Comparison of ENCODE assay signal across 22 mouse cellular contexts in the genomic region with DNA sequence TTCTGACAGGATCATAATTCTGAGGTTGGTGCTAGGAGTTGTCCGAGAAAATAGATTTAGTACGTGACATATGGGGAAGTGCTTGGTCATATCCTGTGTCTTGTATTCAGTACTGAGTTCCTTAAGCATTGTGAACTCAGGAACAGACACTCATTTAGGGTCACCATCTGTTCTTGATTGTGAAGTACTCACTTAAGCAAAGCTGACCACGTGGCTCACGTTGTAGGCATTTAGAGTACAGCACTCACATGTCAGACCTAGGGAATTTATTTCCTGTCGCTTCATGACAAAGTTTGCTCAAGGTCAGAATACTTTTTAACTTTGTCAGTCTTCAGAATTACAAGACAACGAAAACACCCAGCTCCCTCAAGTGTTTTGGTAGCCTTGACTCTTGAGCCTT. TPM values are rescaled to one million over a fixed set of nuclear protein-coding genes. Genes with fewer than 3 reads are reported as not detected.
DNase-seq lines count a peak whose midpoint lies in the region; ATAC-seq and TF ChIP-seq lines count a peak whose summit lies in the region.
"Had no signal": no experiment of that assay in that cellular context is flagged by ENCODE, and none has a peak within 500 bp of the region (broad histone marks: within the 10 kb centered on the region; RNA-seq: fewer than 3 reads in every experiment).

No protein-coding gene starts in this region.

- no peaks in the 10 kb centered on the region for H3K4me1 ChIP-seq in liver, postnatal 0 days (ENCODE audit: insufficient read depth)
- no peaks in the 10 kb centered on the region for H3K4me1 ChIP-seq in liver, embryonic 11.5 days (replicated peaks; ENCODE audit: control insufficient read depth, insufficient read depth, low read length)
- H3K4me1 ChIP-seq in embryonic facial prominence, embryonic 10.5 days: peaks cover 15% of the 10 kb centered on the region
- peaks cover 10% of the 10 kb centered on the region; the same call in 1 of the 2 replicates for H3K4me1 ChIP-seq in midbrain, embryonic 13.5 days (replicated peaks)
- H3K4me1 ChIP-seq: forebrain, embryonic 15.5 days; heart, embryonic 13.5 days; megakaryocyte, embryonic 14.5 days had no signal

- H3K27me3 ChIP-seq in liver, postnatal 0 days (ENCODE audit: insufficient read depth, low read length): no peaks in the 10 kb centered on the region
- no peaks in the 10 kb centered on the region for H3K27me3 ChIP-seq in liver, embryonic 11.5 days (replicated peaks; ENCODE audit: control insufficient read depth, insufficient read depth, low read length)
- H3K27me3 ChIP-seq in embryonic facial prominence, embryonic 10.5 days (replicated peaks; ENCODE audit: low read depth, poor library complexity, severe bottlenecking): no peaks in the 10 kb centered on the region
- H3K27me3 ChIP-seq in midbrain, embryonic 13.5 days: no peaks in the 10 kb centered on the region
- H3K27me3 ChIP-seq: forebrain, embryonic 15.5 days; heart, embryonic 13.5 days; megakaryocyte, embryonic 14.5 days; neural tube, embryonic 13.5 days had no signal

- no peak overlapping the region for H3K4me3 ChIP-seq in liver, postnatal 0 days (ENCODE audit: low read depth, low read length)
- H3K4me3 ChIP-seq in liver, embryonic 11.5 days (ENCODE audit: low read depth, low read length): no peak overlapping the region
- no peak overlapping the region for H3K4me3 ChIP-seq in embryonic facial prominence, embryonic 10.5 days
- no peak overlapping the region for H3K4me3 ChIP-seq in midbrain, embryonic 13.5 days (replicated peaks)
- H3K4me3 ChIP-seq: erythroblast, embryonic 14.5 days; forebrain, embryonic 15.5 days; heart, embryonic 13.5 days; hindbrain, embryonic 10.5 days; megakaryocyte, embryonic 14.5 days; neural tube, embryonic 13.5 days had no signal

- ATAC-seq in liver, postnatal 0 days: peak; percentile 74
- ATAC-seq in liver, embryonic 11.5 days (replicated peaks; ENCODE audit: low FRiP score): no peak
- no peak for ATAC-seq in midbrain, embryonic 13.5 days
- ATAC-seq: CD4-positive, CD25-positive, alpha-beta regulatory T cell, adult 4 months; forebrain, embryonic 15.5 days; inflammation-experienced regulatory T-cells, adult 6 months had no signal

- TF ChIP-seq CTCF in liver, postnatal 0 days (IDR thresholded peaks at IDR 0.05; ENCODE audit: low read depth): no peak

- no peak overlapping the region for H3K9ac ChIP-seq in liver, postnatal 0 days (replicated peaks)
- H3K9ac ChIP-seq in liver, embryonic 11.5 days (ENCODE audit: low read depth, low read length): no peak overlapping the region
- no peak overlapping the region for H3K9ac ChIP-seq in midbrain, embryonic 13.5 days (replicated peaks)
- H3K9ac ChIP-seq: forebrain, embryonic 15.5 days; heart, embryonic 13.5 days; neural tube, embryonic 13.5 days had no signal

- H3K27ac ChIP-seq in liver, postnatal 0 days (ENCODE audit: low read depth): no peak overlapping the region
- H3K27ac ChIP-seq in liver, embryonic 11.5 days (ENCODE audit: low read depth, low read length): no peak overlapping the region
- no peak overlapping the region for H3K27ac ChIP-seq in embryonic facial prominence, embryonic 10.5 days (replicated peaks)
- H3K27ac ChIP-seq in midbrain, embryonic 13.5 days: no peak overlapping the region
- H3K27ac ChIP-seq: forebrain, embryonic 15.5 days; heart, embryonic 13.5 days; hindbrain, embryonic 10.5 days; neural tube, embryonic 13.5 days had no signal

- H3K36me3 ChIP-seq in liver, postnatal 0 days (replicated peaks; ENCODE audit: insufficient read depth, low read length): no peaks in the 10 kb centered on the region
- H3K36me3 ChIP-seq in liver, embryonic 11.5 days (ENCODE audit: control insufficient read depth, insufficient read depth, low read length): no peaks in the 10 kb centered on the region
- H3K36me3 ChIP-seq in embryonic facial prominence, embryonic 10.5 days (replicated peaks): no peaks in the 10 kb centered on the region
- H3K36me3 ChIP-seq in midbrain, embryonic 13.5 days: no peaks in the 10 kb centered on the region
- H3K36me3 ChIP-seq: forebrain, embryonic 15.5 days; G1E; heart, embryonic 13.5 days; hindbrain, embryonic 10.5 days; neural tube, embryonic 13.5 days had no signal

- TF ChIP-seq EP300 in liver, postnatal 0 days (IDR thresholded peaks at IDR 0.05; ENCODE audit: low read depth): peak; percentile 38; the same call in 1 of the 2 replicates

- H3K4me2 ChIP-seq in liver, postnatal 0 days (ENCODE audit: low read depth, low read length): no peak overlapping the region
- no peak overlapping the region for H3K4me2 ChIP-seq in liver, embryonic 11.5 days
- no peak overlapping the region for H3K4me2 ChIP-seq in midbrain, embryonic 13.5 days (replicated peaks)
- H3K4me2 ChIP-seq: forebrain, embryonic 15.5 days; heart, embryonic 13.5 days; neural tube, embryonic 13.5 days had no signal

- no peak for DNase-seq in liver, postnatal 0 days
- DNase-seq in liver, embryonic 11.5 days (ENCODE audit: low spot score): no peak
- DNase-seq in adipocyte (ENCODE audit: low spot score): peak; percentile 16
- peak; percentile 30 for DNase-seq in embryonic facial prominence, embryonic 10.5 days (ENCODE audit: low spot score)
- peak; percentile 51 for DNase-seq in lung, postnatal 36 days
- no peak for DNase-seq in right cerebral cortex, postnatal 36 days (ENCODE audit: low spot score in 2 of 2)
- DNase-seq: cerebellum, adult 11-12 months; kidney, adult 8-10 months; layer of hippocampus, postnatal 36 days; right cerebral cortex, postnatal 14 days had no signal

- H3K9me3 ChIP-seq in liver, postnatal 0 days (ENCODE audit: low read length): no peaks in the 10 kb centered on the region
- no peaks in the 10 kb centered on the region for H3K9me3 ChIP-seq in liver, embryonic 11.5 days (ENCODE audit: control insufficient read depth, low read length)
- H3K9me3 ChIP-seq in embryonic facial prominence, embryonic 10.5 days: no peaks in the 10 kb centered on the region
- H3K9me3 ChIP-seq in midbrain, embryonic 13.5 days: no peaks in the 10 kb centered on the region
- H3K9me3 ChIP-seq: forebrain, embryonic 15.5 days; G1E; heart, embryonic 13.5 days; hindbrain, embryonic 10.5 days; neural tube, embryonic 13.5 days had no signal

- 43% methylated on average over 6 of the region's 6 CpGs for WGBS in liver, postnatal 0 days (ENCODE audit: insufficient replicate concordance)
- WGBS in liver, embryonic 11.5 days: 56% methylated on average over 6 of the region's 6 CpGs
- 43% methylated on average over 6 of the region's 6 CpGs for WGBS in embryonic facial prominence, embryonic 10.5 days
- WGBS in midbrain, embryonic 13.5 days: 78% methylated on average over 6 of the region's 6 CpGs

RNA-seq across cellular contexts. Expression of gene Fmo6, which starts 6.4 kb away (rescaled TPM):
- polyA plus RNA-seq in liver, postnatal 0 days (2015; fragmentation: Nextera tagmentation; extraction: Ambion mirVana): not detected in 2 replicates
- polyA plus RNA-seq in liver, embryonic 11.5 days (2014; fragmentation: Nextera tagmentation; extraction: Ambion mirVana): not detected in 2 replicates
- not detected in 2 replicates for polyA plus RNA-seq in embryonic facial prominence, embryonic 10.5 days (2016; fragmentation: Nextera tagmentation; extraction: Ambion mirVana)
- polyA plus RNA-seq in midbrain, embryonic 13.5 days (2015; fragmentation: Nextera tagmentation; extraction: Ambion mirVana): not detected in 2 replicates
- polyA plus RNA-seq: CD4-positive, CD25-positive, alpha-beta regulatory T cell, adult 4 months; erythroblast, embryonic 14.5 days; forebrain, embryonic 15.5 days; G1E; heart, embryonic 13.5 days; hindbrain, embryonic 10.5 days; inflammation-experienced regulatory T-cells, adult 6 months; liver, adult 2 months; neural tube, embryonic 13.5 days; stomach, embryonic 16.5 days had no signal

RNA-seq across cellular contexts. Expression of gene Fmo3, which starts 40.6 kb away (rescaled TPM):
- 0.08 TPM in 1 of 2 replicates, not detected in the other for polyA plus RNA-seq in liver, postnatal 0 days (2015; fragmentation: Nextera tagmentation; extraction: Ambion mirVana)
- not detected in 2 replicates for polyA plus RNA-seq in liver, embryonic 11.5 days (2014; fragmentation: Nextera tagmentation; extraction: Ambion mirVana)
- polyA plus RNA-seq in embryonic facial prominence, embryonic 10.5 days (2016; fragmentation: Nextera tagmentation; extraction: Ambion mirVana): not detected in 2 replicates
- not detected in 2 replicates for polyA plus RNA-seq in midbrain, embryonic 13.5 days (2015; fragmentation: Nextera tagmentation; extraction: Ambion mirVana)
- polyA plus RNA-seq: CD4-positive, CD25-positive, alpha-beta regulatory T cell, adult 4 months; erythroblast, embryonic 14.5 days; forebrain, embryonic 15.5 days; G1E; heart, embryonic 13.5 days; hindbrain, embryonic 10.5 days; inflammation-experienced regulatory T-cells, adult 6 months; neural tube, embryonic 13.5 days had no signal

RNA-seq across cellular contexts. Expression of gene Fmo2, which starts 45.2 kb away (rescaled TPM):
- 0.55 and 0.62 TPM in 2 replicates for polyA plus RNA-seq in liver, postnatal 0 days (2015; fragmentation: Nextera tagmentation; extraction: Ambion mirVana)
- not detected in 2 replicates for polyA plus RNA-seq in liver, embryonic 11.5 days (2014; fragmentation: Nextera tagmentation; extraction: Ambion mirVana)
- not detected in 2 replicates for polyA plus RNA-seq in embryonic facial prominence, embryonic 10.5 days (2016; fragmentation: Nextera tagmentation; extraction: Ambion mirVana)
- polyA plus RNA-seq in midbrain, embryonic 13.5 days (2015; fragmentation: Nextera tagmentation; extraction: Ambion mirVana): 0.13 TPM in 1 of 2 replicates, not detected in the other
- polyA plus RNA-seq: CD4-positive, CD25-positive, alpha-beta regulatory T cell, adult 4 months; erythroblast, embryonic 14.5 days; hindbrain, embryonic 10.5 days; inflammation-experienced regulatory T-cells, adult 6 months had no signal

Comparison
In these comparisons a context has a peak if more than half of its experiments do, and no peak if none do; other contexts are left out.
1. DNase-seq: peak in adipocyte (single experiment), embryonic facial prominence, embryonic 10.5 days (single experiment) and lung, postnatal 36 days (single experiment); none in liver, postnatal 0 days (single experiment), liver, embryonic 11.5 days (single experiment) and right cerebral cortex, postnatal 36 days (0 of 2).